Mouse (Mus musculus) olfactory bulb, adult 2 months (tissue): ENCODE data around the gene Bcan.

ENCODE experiments used
- CTCF ChIP-seq: fragments of 200-500 bp; IDR thresholded peaks from 2 replicates; pipeline ENCODE4 v1.5.1; 2012; ENCODE audit warnings: low read depth, mild to moderate bottlenecking, low read length, moderate library complexity; ENCODE audit not compliant: insufficient read depth
- POLR2A ChIP-seq: fragments of 200-500 bp; IDR thresholded peaks from 2 replicates; pipeline ENCODE4 v1.6.1; 2012; ENCODE audit warnings: mild to moderate bottlenecking, low read depth, low read length, moderate library complexity; ENCODE audit not compliant: insufficient read depth

GRCm38 (mm10) chr3:87948378-87949265 lies 51.4 kb downstream of the Bcan start, which contains the start of gene Crabp2:
- TF ChIP-seq POLR2A (no peak), CTCF (no peak)
